Mouse (Mus musculus): Measurements from ENCODE around the gene Frs2. TPM values are rescaled to one million over a fixed set of nuclear protein-coding genes. Genes with fewer than 3 reads are reported as not detected.

Frs2 gene
- polyA plus RNA-seq, 1 experiment from 2014 or later = 11.9 TPM

GRCm38 (mm10) chr10:117120051-117120666 lies 28.2 kb downstream of the Frs2 start:
- 84% methylated on average over 7 of the region's 7 CpGs for WGBS
- DNase-seq (ENCODE audit: low spot score) = no peak
- ATAC-seq (ENCODE audit: low FRiP score, low TSS enrichment) = no peak
- H3K4me3 ChIP-seq (ENCODE audit: low read depth, low read length) = no peak overlapping the region
- H3K9me3 ChIP-seq (ENCODE audit: control insufficient read depth, low read length) = no peaks in the 10 kb centered on the region
- H3K4me2 ChIP-seq (replicated peaks; ENCODE audit: low read depth) = no peak overlapping the region
- TF ChIP-seq CTCF (IDR thresholded peaks at IDR 0.05; ENCODE audit: low read depth) (no peak), EP300 (optimal IDR thresholded peaks at IDR 0.05) (no peak)
- no peaks in the 10 kb centered on the region for H3K4me1 ChIP-seq (replicated peaks; ENCODE audit: control insufficient read depth, insufficient read depth)
- H3K36me3 ChIP-seq (ENCODE audit: control insufficient read depth, insufficient read depth, low read length) = no peaks in the 10 kb centered on the region
- H3K27ac ChIP-seq (replicated peaks) = no peak overlapping the region
- no peaks in the 10 kb centered on the region for H3K27me3 ChIP-seq (ENCODE audit: control insufficient read depth, insufficient read depth, low read length)
- H3K9ac ChIP-seq (ENCODE audit: low read length) = no peak overlapping the region

- no peak overlapping the region for H3K4me2 ChIP-seq (replicated peaks; ENCODE audit: low read depth)
- no peak overlapping the region for H3K4me3 ChIP-seq (ENCODE audit: low read depth, low read length)
- DNase-seq (ENCODE audit: low spot score) = no peak
- no peak overlapping the region for H3K9ac ChIP-seq (ENCODE audit: low read length)
- H3K4me1 ChIP-seq (replicated peaks; ENCODE audit: control insufficient read depth, insufficient read depth) = no peaks in the 10 kb centered on the region
- 46% methylated on average over 11 of the region's 11 CpGs for WGBS
- TF ChIP-seq EP300 (optimal IDR thresholded peaks at IDR 0.05) = no peak
- no peak for TF ChIP-seq CTCF (IDR thresholded peaks at IDR 0.05; ENCODE audit: low read depth)
- H3K27me3 ChIP-seq (ENCODE audit: control insufficient read depth, insufficient read depth, low read length) = no peaks in the 10 kb centered on the region
- H3K9me3 ChIP-seq (ENCODE audit: control insufficient read depth, low read length) = no peaks in the 10 kb centered on the region
- no peaks in the 10 kb centered on the region for H3K36me3 ChIP-seq (ENCODE audit: control insufficient read depth, insufficient read depth, low read length)
- ATAC-seq (ENCODE audit: low FRiP score, low TSS enrichment) = no peak
- no peak overlapping the region for H3K27ac ChIP-seq (replicated peaks)
Observed at GRCm38 (mm10) chr10:117119531-117119930, 28.8 kb downstream of the Frs2 start.

GRCm38 (mm10) chr10:117118421-117118831 lies 29.9 kb downstream of the Frs2 start:
- Histone ChIP-seq H3K4me3 (ENCODE audit: low read depth, low read length) (no peak overlapping the region), H3K27me3 (ENCODE audit: control insufficient read depth, insufficient read depth, low read length) (no peaks in the 10 kb centered on the region), H3K9ac (ENCODE audit: low read length) (no peak overlapping the region), H3K27ac (replicated peaks) (peak overlapping the region; percentile 41), H3K4me1 (replicated peaks; ENCODE audit: control insufficient read depth, insufficient read depth) (no peaks in the 10 kb centered on the region), H3K36me3 (ENCODE audit: control insufficient read depth, insufficient read depth, low read length) (no peaks in the 10 kb centered on the region), H3K4me2 (replicated peaks; ENCODE audit: low read depth) (no peak overlapping the region), H3K9me3 (ENCODE audit: control insufficient read depth, low read length) (no peaks in the 10 kb centered on the region)
- ATAC-seq (ENCODE audit: low FRiP score, low TSS enrichment) (no peak), DNase-seq (ENCODE audit: low spot score) (no peak)
- WGBS = 52% methylated on average over 7 of the region's 7 CpGs
- no peak for TF ChIP-seq CTCF (IDR thresholded peaks at IDR 0.05; ENCODE audit: low read depth)
- TF ChIP-seq EP300 (optimal IDR thresholded peaks at IDR 0.05) = no peak

GRCm38 (mm10) chr10:117115652-117116051 lies 32.7 kb downstream of the Frs2 start:
- TF ChIP-seq EP300 (optimal IDR thresholded peaks at IDR 0.05) = no peak
- no peak for TF ChIP-seq CTCF (IDR thresholded peaks at IDR 0.05; ENCODE audit: low read depth)
- no peaks in the 10 kb centered on the region for H3K36me3 ChIP-seq (ENCODE audit: control insufficient read depth, insufficient read depth, low read length)
- H3K27me3 ChIP-seq (ENCODE audit: control insufficient read depth, insufficient read depth, low read length) = no peaks in the 10 kb centered on the region
- no peak overlapping the region for H3K4me2 ChIP-seq (replicated peaks; ENCODE audit: low read depth)
- no peaks in the 10 kb centered on the region for H3K9me3 ChIP-seq (ENCODE audit: control insufficient read depth, low read length)
- no peak overlapping the region for H3K4me3 ChIP-seq (ENCODE audit: low read depth, low read length)
- H3K4me1 ChIP-seq (replicated peaks; ENCODE audit: control insufficient read depth, insufficient read depth) = no peaks in the 10 kb centered on the region
- DNase-seq (ENCODE audit: low spot score) = no peak
- 55% methylated on average over 3 of the region's 3 CpGs for WGBS
- H3K9ac ChIP-seq (ENCODE audit: low read length) = no peak overlapping the region
- no peak overlapping the region for H3K27ac ChIP-seq (replicated peaks)
- ATAC-seq (ENCODE audit: low FRiP score, low TSS enrichment) = no peak

- no peaks in the 10 kb centered on the region for H3K9me3 ChIP-seq (ENCODE audit: control insufficient read depth, low read length)
- H3K4me3 ChIP-seq (ENCODE audit: low read depth, low read length) = no peak overlapping the region
- no peaks in the 10 kb centered on the region for H3K27me3 ChIP-seq (ENCODE audit: control insufficient read depth, insufficient read depth, low read length)
- no peaks in the 10 kb centered on the region for H3K4me1 ChIP-seq (replicated peaks; ENCODE audit: control insufficient read depth, insufficient read depth)
- WGBS = 46% methylated on average over 2 of the region's 2 CpGs
- H3K27ac ChIP-seq (replicated peaks) = no peak overlapping the region
- peak; percentile 81 for ATAC-seq (ENCODE audit: low FRiP score, low TSS enrichment)
- DNase-seq (ENCODE audit: low spot score) = no peak
- no peak overlapping the region for H3K4me2 ChIP-seq (replicated peaks; ENCODE audit: low read depth)
- TF ChIP-seq CTCF (IDR thresholded peaks at IDR 0.05; ENCODE audit: low read depth) (no peak), EP300 (optimal IDR thresholded peaks at IDR 0.05) (no peak)
- H3K9ac ChIP-seq (ENCODE audit: low read length) = no peak overlapping the region
- no peaks in the 10 kb centered on the region for H3K36me3 ChIP-seq (ENCODE audit: control insufficient read depth, insufficient read depth, low read length)
Observed at GRCm38 (mm10) chr10:117112545-117112944, 35.8 kb downstream of the Frs2 start.

- WGBS = 63% methylated on average over 7 of the region's 7 CpGs
- TF ChIP-seq EP300 (optimal IDR thresholded peaks at IDR 0.05) = no peak
- TF ChIP-seq CTCF (IDR thresholded peaks at IDR 0.05; ENCODE audit: low read depth) = no peak
- Histone ChIP-seq H3K9ac (ENCODE audit: low read length) (no peak overlapping the region), H3K27me3 (ENCODE audit: control insufficient read depth, insufficient read depth, low read length) (no peaks in the 10 kb centered on the region), H3K27ac (replicated peaks) (no peak overlapping the region), H3K4me1 (replicated peaks; ENCODE audit: control insufficient read depth, insufficient read depth) (no peaks in the 10 kb centered on the region), H3K4me2 (replicated peaks; ENCODE audit: low read depth) (no peak overlapping the region), H3K9me3 (ENCODE audit: control insufficient read depth, low read length) (no peaks in the 10 kb centered on the region), H3K36me3 (ENCODE audit: control insufficient read depth, insufficient read depth, low read length) (no peaks in the 10 kb centered on the region), H3K4me3 (ENCODE audit: low read depth, low read length) (no peak overlapping the region)
- ATAC-seq (ENCODE audit: low FRiP score, low TSS enrichment) (no peak), DNase-seq (ENCODE audit: low spot score) (no peak)
Observed at GRCm38 (mm10) chr10:117111455-117111854, 36.9 kb downstream of the Frs2 start.
